Mouse (Mus musculus): ENCODE measurements around the gene Scaf1.

The Scaf1 gene

GRCm38 (mm10) chr7:44959874-44960511 is 56.2 kb downstream of the Scaf1 start:
- intact Hi-C loops (cut with DNase I): loop anchor here (5.0 to 10.0 kb wide), 2 partner anchors 33 to 55 kb away; partner anchors contain the start of gene Ap2a1

- intact Hi-C loops (cut with DNase I): loop anchor here (10.0 kb wide), 1 partner anchor 54 kb away; no protein-coding TSS in a partner anchor
Observed at GRCm38 (mm10) chr7:44959281-44959680, 56.9 kb downstream of the Scaf1 start.

- intact Hi-C loops (cut with DNase I): loop anchor here (10.0 kb wide), 1 partner anchor 53 kb away; no protein-coding TSS in a partner anchor
Observed at GRCm38 (mm10) chr7:44958208-44958607, 58.0 kb downstream of the Scaf1 start.

GRCm38 (mm10) chr7:44957183-44957835 is 58.9 kb downstream of the Scaf1 start:
- intact Hi-C loops (cut with DNase I): loop anchor here (10.0 kb wide), 1 partner anchor 53 kb away; no protein-coding TSS in a partner anchor

GRCm38 (mm10) chr7:44956266-44956665 is 59.9 kb downstream of the Scaf1 start:
- intact Hi-C loops (cut with DNase I): loop anchor here (10.0 kb wide), 1 partner anchor 51 kb away; no protein-coding TSS in a partner anchor

DNA sequence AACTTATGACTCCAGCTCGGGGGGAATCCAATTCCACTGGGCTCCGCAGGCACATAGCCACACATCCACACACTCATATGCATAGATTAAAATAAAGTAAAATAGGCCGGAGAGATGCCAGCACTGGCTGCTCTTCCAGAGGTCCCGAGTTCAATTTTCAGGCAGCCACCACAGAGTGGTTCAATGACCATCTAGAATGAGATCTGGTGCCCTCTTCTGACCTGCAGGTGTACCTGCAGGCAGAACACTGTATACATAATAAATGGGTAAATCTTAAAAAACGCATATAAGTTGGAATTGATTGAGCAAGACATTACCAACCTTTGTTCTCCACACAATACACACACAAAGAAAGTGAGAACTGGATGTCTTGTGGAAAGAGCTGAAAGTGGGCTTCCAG is 60.5 kb downstream of the Scaf1 start:
- intact Hi-C loops (cut with DNase I): loop anchor here (10.0 kb wide), 1 partner anchor 51 kb away; no protein-coding TSS in a partner anchor

DNA sequence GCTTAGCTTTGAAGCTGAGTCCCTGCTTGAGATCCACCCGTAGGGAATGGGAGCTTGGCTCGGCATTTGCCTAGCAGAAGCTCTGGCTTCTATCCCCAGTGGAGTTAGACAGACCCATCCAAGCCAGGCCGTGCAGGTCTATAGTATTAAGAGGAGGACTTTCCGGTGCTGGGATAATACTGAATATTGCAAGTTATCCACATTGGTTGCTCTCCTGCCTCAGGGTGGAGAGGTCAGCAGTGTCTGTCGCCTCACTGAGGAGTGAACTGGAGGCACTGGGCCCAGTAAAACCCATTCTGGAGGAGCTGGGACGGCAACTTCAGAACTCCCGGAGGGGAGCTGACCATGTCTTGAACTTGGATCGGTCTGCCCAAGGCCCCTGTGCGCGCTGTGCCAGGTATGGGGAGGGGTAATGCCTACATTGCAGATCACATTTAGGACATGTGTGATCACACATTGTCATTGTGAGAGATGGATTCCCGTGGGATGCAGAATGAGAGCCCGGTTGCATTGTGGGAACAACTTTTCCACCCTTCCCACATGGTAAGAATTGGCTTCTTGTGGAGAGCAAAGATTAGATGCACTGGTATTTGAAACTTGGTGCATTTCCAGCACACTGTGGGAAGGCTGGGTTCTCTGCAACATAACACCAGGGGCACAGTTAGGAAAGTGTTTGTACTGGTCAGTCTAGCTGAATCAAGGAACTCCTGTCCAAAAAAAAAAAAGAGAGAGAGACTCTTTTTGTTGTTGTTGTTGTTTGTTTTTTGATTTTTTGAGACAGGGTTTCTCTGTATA is 61.9 kb downstream of the Scaf1 start:
- intact Hi-C loops (cut with DNase I): loop anchor here (10.0 kb wide), 1 partner anchor 49 kb away; no protein-coding TSS in a partner anchor

- intact Hi-C loops (cut with DNase I): loop anchor here (10.0 kb wide), 1 partner anchor 49 kb away; no protein-coding TSS in a partner anchor
Observed at GRCm38 (mm10) chr7:44953561-44953960, 62.6 kb downstream of the Scaf1 start.

Small RNA genes lying within 50 kb of the gene (microRNA-seq; reads per million reads assigned to microRNA genes)
- gene Mir7054: 0.46 to 0.49 reads per million in 2 experiments

Measured in adrenal gland (tissue).